Mouse (Mus musculus): ENCODE measurements around the gene Zfp771.

Zfp771 gene

DNA sequence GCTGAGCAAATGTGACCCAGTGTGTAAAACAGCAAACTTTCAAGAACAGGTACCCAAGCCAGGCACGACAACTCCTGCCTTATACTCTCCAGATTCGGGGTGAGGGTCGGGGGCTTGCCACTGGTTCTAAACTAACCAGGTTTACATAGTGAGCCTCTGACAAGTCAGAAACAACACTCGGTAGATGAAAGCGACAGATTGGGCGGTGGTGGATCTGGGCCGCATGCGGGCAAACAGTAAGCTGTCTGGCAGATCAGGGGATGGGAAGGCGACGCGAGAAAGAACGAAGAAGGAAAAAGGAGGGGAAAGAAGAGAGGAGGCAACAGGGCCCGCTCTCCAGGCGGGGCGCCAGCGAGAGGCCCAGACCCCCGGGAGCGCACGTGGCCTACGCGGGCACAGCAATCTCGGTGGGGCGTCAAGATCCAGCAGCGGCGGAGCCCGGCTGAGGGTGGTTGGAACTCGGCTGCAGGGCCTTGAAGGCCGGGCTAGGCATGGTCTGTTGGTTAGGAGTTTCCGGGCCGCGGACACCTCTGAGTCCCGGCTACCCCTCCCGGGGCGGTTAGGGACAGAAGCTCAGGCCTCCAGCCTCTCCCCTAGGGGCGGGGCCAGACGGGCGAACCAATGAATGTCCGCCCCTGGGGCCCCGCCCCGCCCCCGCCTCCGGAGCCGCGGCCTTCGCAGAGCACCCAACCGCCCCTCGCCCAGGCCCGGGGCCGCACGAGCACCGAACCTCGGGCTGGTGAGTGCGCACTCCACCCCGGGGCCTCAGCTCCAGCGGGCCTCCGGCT, at the start of gene Zfp771:
Gene Zfp771 (plus strand): TSS at position 405 of the 788 bp plus-strand sequence.
- DNase-seq = peak; percentile 98

GRCm38 (mm10) chr7:127194633-127195029, 49.4 kb upstream of the Zfp771 start:
- DNase-seq = no peak

DNA sequence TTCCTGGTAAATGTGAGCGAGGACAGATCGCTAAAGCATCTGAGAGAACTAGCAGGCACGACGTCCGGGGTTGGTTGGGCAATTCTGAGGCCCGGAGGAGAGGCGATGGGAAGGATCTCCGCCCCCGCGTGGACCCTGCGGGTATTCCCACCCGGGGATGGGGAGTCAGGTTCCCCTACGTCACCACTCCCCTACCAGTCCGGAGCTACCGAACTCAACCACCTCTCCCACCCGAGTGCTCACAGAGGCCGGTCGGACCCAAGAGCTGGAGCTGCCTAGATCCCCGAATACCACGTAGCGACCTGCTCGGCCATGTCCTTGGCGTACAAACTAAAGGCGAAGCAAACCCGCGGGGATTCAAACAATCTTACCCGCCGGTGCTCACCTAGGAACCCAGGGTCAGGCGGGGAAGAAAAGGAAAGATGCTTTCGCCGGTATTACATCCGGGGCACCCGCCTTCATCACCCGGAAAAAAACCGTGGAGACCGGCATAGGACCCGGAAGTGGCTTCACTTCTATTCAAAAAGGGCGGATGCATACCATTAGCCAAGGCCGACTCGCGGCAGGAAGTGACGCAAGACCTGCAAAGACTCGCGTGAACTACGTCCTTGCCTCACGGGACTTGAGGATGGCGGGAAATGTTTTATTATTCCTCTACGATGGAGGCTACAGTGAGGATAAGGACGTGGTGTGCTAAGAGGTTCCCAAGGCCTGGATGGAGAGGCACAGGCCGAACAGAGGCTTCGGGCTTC, 48.4 kb upstream of the Zfp771 start, which contains the start of gene Cd2bp2:
Gene Cd2bp2 (minus strand): TSS at position 507 of the 752 bp plus-strand sequence.
- DNase-seq = peak; percentile 95 to 97

DNA sequence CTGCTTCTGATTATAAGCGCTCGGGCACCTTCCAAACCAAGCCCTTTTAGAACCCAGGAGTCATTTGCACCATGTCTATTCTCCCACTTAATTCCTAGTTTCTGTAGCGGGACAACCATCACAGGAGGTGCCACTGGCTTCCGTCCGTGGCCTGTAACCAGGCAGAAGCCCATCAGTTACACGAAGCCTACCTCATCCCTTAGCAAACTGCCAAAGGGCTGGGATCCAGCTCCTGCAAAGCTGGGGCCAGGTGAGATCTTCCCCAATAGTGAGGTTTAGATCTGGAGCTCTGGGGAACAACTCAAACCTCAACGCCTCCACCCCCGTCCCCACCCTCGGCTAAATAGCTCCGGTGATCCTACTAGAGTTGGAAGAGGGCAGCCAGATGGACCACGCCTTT, 47.6 kb upstream of the Zfp771 start:
- DNase-seq = peak in 1 of 2 experiments; percentile 40

DNA sequence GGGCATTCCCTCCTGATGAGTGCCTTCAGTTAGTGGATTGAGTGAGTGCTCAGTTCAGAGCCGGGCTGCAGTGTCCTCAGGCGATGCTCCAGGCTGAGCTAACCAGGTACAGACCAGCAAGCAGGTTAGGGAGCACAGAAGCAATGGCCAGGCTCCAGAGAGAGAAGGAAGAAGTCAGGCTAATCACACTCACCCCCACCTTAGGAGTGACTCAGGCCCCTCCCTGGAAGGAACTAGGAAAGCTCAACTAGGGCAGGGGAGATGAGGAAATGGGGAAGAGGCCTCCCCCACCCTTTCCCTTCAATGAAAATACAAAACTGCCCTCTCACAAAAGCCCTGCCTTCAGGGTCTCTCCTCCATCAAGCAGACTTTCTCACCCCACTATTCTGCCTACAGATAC, 37.5 kb upstream of the Zfp771 start:
- DNase-seq = no peak

DNA sequence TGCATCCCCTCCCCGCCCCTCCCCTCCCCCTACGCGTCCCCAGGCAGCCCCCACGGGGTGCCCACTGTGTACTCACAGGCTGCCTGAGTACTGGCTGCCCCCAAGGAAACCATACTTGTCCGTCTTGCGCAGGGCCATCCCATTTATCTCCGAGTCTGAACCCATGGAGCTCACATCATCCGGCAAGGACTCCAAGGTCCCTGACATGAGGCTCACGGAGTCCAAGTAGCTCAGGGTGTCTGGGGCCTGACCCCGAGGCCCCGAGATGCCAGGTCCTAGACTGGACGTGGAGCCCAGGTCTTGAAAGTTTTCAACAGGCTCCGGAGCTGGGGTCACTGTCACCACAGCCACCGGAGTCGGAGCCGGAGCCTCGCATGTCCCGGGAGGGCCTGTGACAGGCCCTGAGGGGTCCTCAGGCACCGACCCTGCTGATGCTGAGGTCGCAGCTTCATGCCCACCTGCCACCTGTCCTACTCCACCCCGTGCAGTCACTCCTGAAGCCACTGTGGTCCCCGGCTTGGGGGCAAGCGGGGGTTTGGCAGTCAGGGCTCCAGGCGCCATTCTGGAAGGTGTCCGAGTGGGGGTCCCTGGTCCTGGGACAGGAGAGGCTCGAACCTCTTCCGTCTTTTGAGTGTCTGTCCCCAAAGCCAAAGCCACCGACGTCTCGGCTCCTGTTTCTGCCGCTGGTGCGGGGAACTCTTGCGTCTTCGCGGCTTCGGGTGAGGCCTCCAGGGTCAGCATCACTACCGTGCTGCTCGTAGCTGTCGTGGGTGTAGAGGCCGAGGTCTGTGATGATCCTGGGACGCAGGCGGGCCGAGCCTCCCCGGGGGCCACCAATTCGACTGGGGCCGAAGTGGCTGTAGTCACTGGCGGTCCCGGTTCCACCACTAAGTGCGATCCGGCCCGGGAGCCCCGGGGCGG, 36.4 kb upstream of the Zfp771 start:
- peak; percentile 53 to 64 for DNase-seq

DNA sequence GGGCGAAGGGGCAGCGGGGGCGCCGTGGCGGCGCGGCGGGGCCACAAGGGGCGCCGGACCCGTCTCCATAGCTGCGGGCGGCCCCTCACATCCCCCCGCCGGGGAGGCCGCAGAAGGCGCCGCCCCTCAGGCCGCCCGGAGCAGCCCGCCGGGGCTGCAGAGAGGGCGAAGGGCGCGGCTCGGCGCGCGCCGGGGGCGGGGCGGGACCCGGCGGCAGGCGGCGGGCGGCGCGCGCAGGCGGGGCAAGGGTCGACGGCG, 35.9 kb upstream of the Zfp771 start, which contains the start of gene Tbc1d10b:
Gene Tbc1d10b (minus strand): TSS at position 174 of the 258 bp plus-strand sequence.
- DNase-seq = no peak

DNA sequence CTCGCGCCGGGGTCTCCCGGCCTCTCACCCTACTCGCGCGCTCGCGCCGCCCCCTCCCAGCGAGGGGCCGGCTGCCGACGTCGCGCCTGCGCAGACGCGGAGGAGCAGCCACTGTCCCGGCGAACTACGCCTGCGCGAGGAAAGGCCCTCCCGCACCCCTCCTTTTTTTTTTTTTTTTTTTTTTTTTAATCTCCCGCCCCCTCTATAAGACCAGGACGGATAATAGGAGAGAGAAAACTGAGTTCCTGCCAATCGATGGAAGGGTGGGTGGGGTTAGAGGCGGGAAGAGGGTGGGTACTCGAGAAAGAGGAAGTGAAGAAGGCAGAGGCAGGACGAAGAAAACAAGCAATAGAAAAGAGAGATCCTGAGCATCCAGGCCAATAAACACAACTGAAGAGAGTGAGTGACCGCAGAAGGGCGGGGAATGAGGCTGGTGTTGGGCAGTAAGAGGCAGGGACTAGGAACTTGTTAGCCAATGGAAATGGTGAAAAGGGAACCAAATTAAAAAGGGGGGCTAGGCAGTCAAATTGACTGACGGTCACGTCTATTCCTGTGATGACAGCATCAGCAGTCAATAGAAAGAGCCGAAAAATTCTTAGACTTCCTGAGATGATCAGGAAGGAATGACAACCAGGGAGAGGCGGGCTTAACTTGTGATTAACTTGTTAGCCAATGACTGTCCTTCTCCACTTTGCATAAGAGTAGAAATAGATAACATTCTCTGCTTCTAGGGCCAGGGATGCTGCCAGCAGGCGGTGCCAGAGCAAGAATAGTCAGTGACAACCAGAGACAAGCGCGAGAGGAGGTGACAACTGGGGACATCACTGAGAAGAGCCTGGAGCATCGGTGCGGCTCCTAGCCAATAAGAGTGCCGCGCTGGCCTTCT, 35.3 kb upstream of the Zfp771 start, which contains the start of gene Mylpf:
Gene Mylpf (plus strand): TSS at position 338 of the 886 bp plus-strand sequence.
- DNase-seq = peak; percentile 96 to 97

DNA sequence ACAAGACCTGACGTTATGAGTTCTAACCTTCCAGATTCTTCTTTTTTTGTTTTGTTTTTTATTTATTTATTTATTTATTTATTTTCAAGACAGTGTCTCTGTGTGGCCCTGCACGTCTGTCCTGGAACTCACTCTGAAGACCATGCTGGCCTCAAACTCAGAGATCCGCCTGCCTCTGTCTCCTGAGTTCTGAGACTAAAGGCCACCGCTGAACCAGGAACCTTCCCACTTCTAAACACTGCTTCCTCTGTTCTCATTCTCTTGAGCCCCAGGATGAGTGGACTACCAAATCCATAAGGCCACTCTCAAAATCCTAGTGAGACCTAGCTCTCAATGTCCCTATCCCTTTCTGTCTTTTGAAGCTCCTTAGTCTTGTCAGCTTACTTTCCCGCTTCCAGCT, 34.2 kb upstream of the Zfp771 start:
- DNase-seq = no peak

DNA sequence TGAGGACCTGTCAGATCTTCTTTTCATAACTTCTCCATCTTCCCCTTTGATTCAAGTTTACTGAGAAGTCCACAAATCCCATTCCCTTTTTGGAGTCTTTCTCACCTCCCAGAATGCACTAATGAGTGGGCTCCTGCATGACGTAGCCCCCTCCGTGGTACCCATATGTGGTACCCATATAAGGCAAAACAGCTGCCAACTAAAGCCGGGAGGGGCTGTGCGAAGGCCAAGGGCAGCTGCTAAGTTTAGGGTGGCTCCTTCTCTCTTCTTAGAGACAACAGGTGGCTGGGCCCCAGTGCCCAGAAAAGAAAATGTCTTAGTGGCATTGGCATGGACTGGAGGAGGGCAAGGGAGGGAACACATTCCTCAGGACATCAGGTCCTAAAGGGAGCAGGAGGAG, 33.8 kb upstream of the Zfp771 start:
- DNase-seq = no peak

GRCm38 (mm10) chr7:127211014-127211745, 32.9 kb upstream of the Zfp771 start:
- no peak for DNase-seq

DNA sequence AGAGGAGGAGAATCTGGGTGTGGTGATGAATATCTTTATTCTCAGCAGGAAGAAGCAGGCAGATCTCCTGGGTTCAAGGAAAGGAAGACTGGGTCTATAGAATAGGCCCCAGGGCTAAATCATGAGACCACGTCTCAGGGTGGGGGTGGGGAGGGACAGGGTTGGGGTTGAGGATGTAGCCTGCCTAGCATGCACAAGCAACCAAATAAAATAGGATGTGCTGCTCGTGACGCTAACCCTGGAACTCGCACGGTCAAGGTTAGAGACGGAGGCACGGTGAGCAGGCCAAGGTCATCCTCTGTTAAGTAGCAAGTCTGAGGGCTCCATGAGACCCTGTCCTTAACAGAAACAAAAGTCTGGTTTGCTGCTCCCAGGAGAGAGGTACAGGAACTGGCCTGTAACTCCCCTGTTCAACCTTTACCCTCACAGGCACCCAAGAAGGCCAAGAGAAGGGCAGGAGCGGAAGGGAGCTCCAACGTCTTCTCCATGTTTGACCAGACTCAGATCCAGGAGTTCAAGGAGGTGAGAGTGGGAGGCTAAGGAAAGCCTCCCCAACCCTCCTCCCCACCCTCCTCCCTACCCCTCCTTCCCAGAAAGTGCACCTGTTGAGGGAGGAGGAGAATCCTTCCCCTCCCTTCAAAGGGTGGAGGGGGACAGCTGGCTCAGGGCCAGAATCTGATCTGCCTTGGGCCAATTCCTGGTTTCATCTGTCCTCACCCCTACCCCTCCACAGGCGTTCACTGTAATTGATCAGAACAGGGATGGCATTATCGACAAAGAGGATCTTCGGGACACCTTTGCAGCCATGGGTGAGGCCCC, 31.4 kb upstream of the Zfp771 start:
- no peak for DNase-seq

- DNase-seq = peak; percentile 69 to 76
Measured at GRCm38 (mm10) chr7:127213485-127213884, 30.6 kb upstream of the Zfp771 start.

GRCm38 (mm10) chr7:127213930-127214329, 30.1 kb upstream of the Zfp771 start:
- DNase-seq = no peak

DNA sequence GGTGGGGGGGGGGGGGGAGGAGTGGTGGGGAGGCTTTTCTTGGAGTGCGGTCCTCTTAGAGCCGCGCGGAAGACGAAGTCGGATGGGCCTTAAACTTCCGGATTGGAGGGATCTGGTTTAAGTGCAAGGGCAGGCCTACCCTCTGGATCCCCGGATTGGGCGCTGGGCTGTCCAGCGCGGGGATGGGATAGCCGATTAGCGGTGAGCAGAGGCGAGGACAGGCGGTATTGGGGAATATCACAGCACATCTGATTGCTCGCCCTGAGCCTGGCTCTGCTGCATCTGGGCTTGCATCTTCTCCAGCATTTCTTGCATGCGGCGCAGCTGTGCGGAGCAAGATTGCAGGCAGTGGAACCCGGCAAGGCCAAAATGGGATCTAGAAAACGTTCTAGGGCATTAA, 29.6 kb upstream of the Zfp771 start:
- no peak for DNase-seq

- peak; percentile 79 to 80 for DNase-seq
Measured at GRCm38 (mm10) chr7:127214981-127215871, 28.8 kb upstream of the Zfp771 start.

DNA sequence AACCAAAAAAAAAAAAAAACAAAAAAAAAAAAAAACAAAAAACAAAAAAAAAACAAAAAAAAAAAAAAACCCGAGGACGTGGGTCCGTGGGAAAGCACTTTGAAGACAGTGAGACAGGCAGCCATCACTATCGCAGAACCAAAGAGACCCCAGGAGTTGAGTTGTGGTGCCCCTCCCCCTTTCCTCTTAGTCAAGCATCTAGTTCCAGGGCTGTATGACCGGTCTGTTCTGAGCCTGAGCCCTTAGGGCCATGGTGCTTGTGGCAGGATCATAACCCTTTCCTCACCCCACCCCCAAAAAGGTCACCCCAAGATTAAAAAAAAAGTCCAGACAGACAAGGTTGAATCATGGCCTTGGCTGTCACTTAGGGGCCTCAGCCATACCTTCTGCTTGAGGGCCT, 27.8 kb upstream of the Zfp771 start:
- no peak for DNase-seq

GRCm38 (mm10) chr7:127217475-127217874, 26.6 kb upstream of the Zfp771 start:
- DNase-seq = no peak

Data from cerebellum, postnatal 14 days (tissue).